Mouse (Mus musculus): ENCODE results near the gene Gm15517. TPM values are rescaled to one million over a fixed set of nuclear protein-coding genes. Genes with fewer than 3 reads are reported as not detected.
"Not testable (repeated sequence)": the region's sequence is repeated elsewhere in the genome, so short reads cannot be mapped to it uniquely, and the experiment has no call there.

Gm15517 gene
- polyA plus RNA-seq, 1 experiment from 2014 or later: 1.2 TPM

DNA sequence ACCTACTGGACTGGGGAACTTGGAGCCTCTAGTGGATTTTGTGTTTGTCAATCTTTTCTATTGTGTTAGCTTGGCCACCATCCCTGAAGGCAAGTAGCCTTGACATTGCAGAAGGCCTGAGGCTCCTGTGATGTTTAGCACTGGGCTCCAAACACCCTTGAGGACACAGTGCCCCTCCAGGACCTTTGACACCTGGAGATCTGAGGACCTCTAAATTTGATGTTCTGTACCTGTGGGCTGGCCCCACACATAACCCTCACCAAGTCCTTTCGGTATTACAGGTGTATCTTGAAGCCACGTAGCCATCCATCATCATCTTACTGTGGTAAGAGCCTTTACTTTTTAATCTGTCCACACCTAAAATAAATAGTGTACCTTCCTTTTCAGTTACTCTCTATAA, 13.3 kb upstream of the Gm15517 start:
- Histone ChIP-seq H3K27ac (replicated peaks) (peak overlapping the region; percentile 94; the same call in 1 of the 2 replicates), H3K9me3 (no peaks in the 10 kb centered on the region), H3K36me3 (peaks cover 40% of the 10 kb centered on the region), H3K4me2 (peak overlapping the region; percentile 70), H3K4me3 (peak overlapping the region; percentile 69), H3K4me1 (replicated peaks) (peaks cover 38% of the 10 kb centered on the region), H3K9ac (peak overlapping the region; percentile 83), H3K27me3 (no peaks in the 10 kb centered on the region)
- WGBS: 94% methylated on average over 2 of the region's 2 CpGs
- no peak for ATAC-seq (ENCODE audit: low FRiP score, low read depth)

DNA sequence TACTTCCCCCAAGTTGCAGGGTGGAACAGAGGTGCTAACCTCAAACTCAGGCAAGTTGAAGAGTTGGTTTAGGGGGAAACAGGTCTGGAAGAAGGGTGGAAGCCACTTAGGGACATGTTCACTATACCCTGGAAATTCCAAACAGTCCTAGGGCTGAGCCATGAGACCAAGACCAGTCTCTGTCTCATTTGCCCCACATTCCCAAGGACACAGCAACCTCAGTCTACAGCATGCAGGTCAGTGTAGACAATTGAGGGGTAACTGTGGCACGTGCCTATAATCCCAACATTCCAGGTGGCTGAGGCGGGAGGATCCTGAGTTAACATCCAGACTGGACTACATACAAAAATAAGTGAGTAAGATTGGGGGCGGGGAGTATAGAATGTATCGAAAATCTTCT, 12.0 kb upstream of the Gm15517 start:
- Histone ChIP-seq H3K9me3 (no peaks in the 10 kb centered on the region), H3K36me3 (peaks cover 41% of the 10 kb centered on the region), H3K4me3 (no peak overlapping the region), H3K4me1 (replicated peaks) (peaks cover 38% of the 10 kb centered on the region), H3K4me2 (no peak overlapping the region), H3K9ac (no peak overlapping the region), H3K27me3 (no peaks in the 10 kb centered on the region), H3K27ac (replicated peaks) (no peak overlapping the region)
- 95% methylated on average over 4 of the region's 4 CpGs for WGBS
- ATAC-seq (ENCODE audit: low FRiP score, low read depth): no peak

GRCm38 (mm10) chr7:44250732-44251275, 10.4 kb upstream of the Gm15517 start:
- H3K4me2 ChIP-seq; H3K9ac ChIP-seq; H3K4me3 ChIP-seq; ATAC-seq (ENCODE audit: low FRiP score, low read depth); H3K27ac ChIP-seq (replicated peaks); H3K9me3 ChIP-seq; H3K27me3 ChIP-seq: not testable (repeated sequence)
- Histone ChIP-seq H3K36me3 (peaks cover 41% of the 10 kb centered on the region), H3K4me1 (replicated peaks) (peaks cover 32% of the 10 kb centered on the region)
- 91% methylated on average over 17 of the region's 17 CpGs for WGBS

DNA sequence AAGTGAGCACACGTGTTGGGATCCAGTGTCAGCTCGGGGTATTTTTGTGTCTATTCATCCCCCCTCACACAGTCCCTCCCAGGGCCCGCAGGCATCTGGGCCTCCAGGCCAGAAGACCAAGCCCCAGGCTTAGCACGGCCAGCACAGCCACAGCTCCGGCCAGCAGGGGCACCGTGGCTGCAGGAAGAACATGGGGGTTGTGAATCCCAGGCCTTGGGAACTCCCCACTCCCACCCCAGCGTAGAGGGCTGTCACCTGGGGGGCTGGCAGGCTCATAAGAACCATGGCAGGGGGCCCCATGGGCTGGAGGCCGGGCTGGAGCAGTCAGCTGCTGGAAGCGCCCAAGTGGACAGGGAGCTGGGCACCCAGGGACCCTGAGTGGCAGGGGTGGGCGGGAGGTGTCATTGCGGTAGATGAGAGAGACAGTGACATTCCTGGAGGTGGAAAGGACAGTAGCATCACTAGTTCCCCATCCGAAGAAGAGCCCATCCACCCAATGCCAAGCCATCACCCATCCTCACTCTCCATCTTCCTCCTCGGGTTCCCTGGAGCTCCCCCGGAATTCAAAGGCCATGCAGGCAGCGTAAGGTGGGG, 8.1 kb upstream of the Gm15517 start:
- H3K4me1 ChIP-seq (replicated peaks): peaks cover 24% of the 10 kb centered on the region
- 67% methylated on average over 15 of the region's 15 CpGs for WGBS
- H3K4me2 ChIP-seq: no peak overlapping the region
- no peaks in the 10 kb centered on the region for H3K27me3 ChIP-seq
- no peaks in the 10 kb centered on the region for H3K9me3 ChIP-seq
- H3K4me3 ChIP-seq: no peak overlapping the region
- H3K9ac ChIP-seq: no peak overlapping the region
- no peak overlapping the region for H3K27ac ChIP-seq (replicated peaks)
- peaks cover 40% of the 10 kb centered on the region for H3K36me3 ChIP-seq
- ATAC-seq (ENCODE audit: low FRiP score, low read depth): no peak

GRCm38 (mm10) chr7:44254930-44255329, 6.3 kb upstream of the Gm15517 start:
- Histone ChIP-seq H3K27ac (replicated peaks) (no peak overlapping the region), H3K4me1 (replicated peaks) (peaks cover 7% of the 10 kb centered on the region), H3K36me3 (peaks cover 22% of the 10 kb centered on the region), H3K9me3 (no peaks in the 10 kb centered on the region), H3K27me3 (no peaks in the 10 kb centered on the region), H3K4me3 (no peak overlapping the region), H3K4me2 (no peak overlapping the region), H3K9ac (no peak overlapping the region)
- WGBS: 82% methylated on average over 6 of the region's 6 CpGs
- ATAC-seq (ENCODE audit: low FRiP score, low read depth): no peak

DNA sequence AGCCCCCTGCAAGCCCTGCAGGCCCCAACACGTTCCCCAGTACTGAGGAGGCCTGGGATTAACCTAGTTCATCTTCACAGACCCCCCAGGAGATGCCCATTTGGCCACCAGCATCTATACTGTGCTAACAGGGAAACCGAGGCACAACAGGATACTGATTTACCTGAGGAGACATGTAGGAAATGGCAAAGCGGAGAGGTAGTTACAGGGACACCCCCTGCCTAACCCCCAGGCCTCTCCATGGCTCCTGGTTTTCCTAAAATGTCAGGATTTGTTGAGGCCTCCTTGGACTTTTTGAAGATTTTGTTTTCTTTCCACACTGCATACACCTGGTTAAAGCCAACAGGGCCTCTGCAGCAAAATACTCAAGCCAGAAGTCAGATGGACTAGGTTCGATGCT, 4.0 kb upstream of the Gm15517 start, which contains the start of gene Acp4:
Acp4 (minus strand) TSS at position 101 of the 400 bp plus-strand sequence.
- WGBS: 80% methylated on average over 4 of the region's 4 CpGs

GRCm38 (mm10) chr7:44260410-44260809, 837 bp upstream of the Gm15517 start:
- H3K9me3 ChIP-seq: no peaks in the 10 kb centered on the region
- 81% methylated on average over 6 of the region's 6 CpGs for WGBS
- H3K36me3 ChIP-seq: no peaks in the 10 kb centered on the region
- H3K27me3 ChIP-seq: 0 out of 2 replicates have a peak, but pooled peaks cover 4% of the 10 kb centered on the region
- ATAC-seq (ENCODE audit: low FRiP score, low read depth): no peak
- H3K4me2 ChIP-seq: no peak overlapping the region
- no peak overlapping the region for H3K9ac ChIP-seq
- peaks cover 8% of the 10 kb centered on the region for H3K4me1 ChIP-seq (replicated peaks)
- H3K4me3 ChIP-seq: no peak overlapping the region
- H3K27ac ChIP-seq (replicated peaks): no peak overlapping the region

More for the DNA sequence above, 4.0 kb upstream of the Gm15517 start, which contains the start of gene Acp4:
- Histone ChIP-seq H3K36me3 (peaks cover 9% of the 10 kb centered on the region), H3K4me1 (replicated peaks) (0 out of 2 replicates have a peak, but pooled peaks cover 4% of the 10 kb centered on the region), H3K27me3 (0 out of 2 replicates have a peak, but pooled peaks cover 4% of the 10 kb centered on the region), H3K9ac (no peak within 1 kb of the TSS), H3K4me2 (no peak within 1 kb of the TSS), H3K9me3 (no peaks in the 10 kb centered on the region), H3K4me3 (no peak within 1 kb of the TSS), H3K27ac (replicated peaks) (no peak within 1 kb of the TSS)
- ATAC-seq (ENCODE audit: low FRiP score, low read depth): no peak

- Histone ChIP-seq H3K27me3 (0 out of 2 replicates have a peak, but pooled peaks cover 4% of the 10 kb centered on the region), H3K9me3 (no peaks in the 10 kb centered on the region), H3K4me3 (peak overlapping the region; percentile 38), H3K4me2 (peak overlapping the region; percentile 78), H3K36me3 (no peaks in the 10 kb centered on the region), H3K27ac (replicated peaks) (peak overlapping the region; percentile 76), H3K9ac (peak overlapping the region; percentile 51), H3K4me1 (replicated peaks) (peaks cover 8% of the 10 kb centered on the region)
- peak; percentile 87 for ATAC-seq (ENCODE audit: low FRiP score, low read depth)
- WGBS: under 1% methylated on average over 34 of the region's 34 CpGs
Observed at GRCm38 (mm10) chr7:44262791-44263643, 1.8 kb downstream of the Gm15517 start.

- H3K4me1 ChIP-seq (replicated peaks): peaks cover 5% of the 10 kb centered on the region
- H3K27ac ChIP-seq (replicated peaks): no peak overlapping the region
- no peaks in the 10 kb centered on the region for H3K9me3 ChIP-seq
- no peak for ATAC-seq (ENCODE audit: low FRiP score, low read depth)
- no peaks in the 10 kb centered on the region for H3K36me3 ChIP-seq
- WGBS: 88% methylated on average over 11 of the region's 11 CpGs
- H3K4me2 ChIP-seq: no peak overlapping the region
- no peaks in the 10 kb centered on the region for H3K27me3 ChIP-seq
- H3K4me3 ChIP-seq: no peak overlapping the region
- H3K9ac ChIP-seq: no peak overlapping the region
Observed at GRCm38 (mm10) chr7:44268117-44268516, 6.9 kb downstream of the Gm15517 start.

DNA sequence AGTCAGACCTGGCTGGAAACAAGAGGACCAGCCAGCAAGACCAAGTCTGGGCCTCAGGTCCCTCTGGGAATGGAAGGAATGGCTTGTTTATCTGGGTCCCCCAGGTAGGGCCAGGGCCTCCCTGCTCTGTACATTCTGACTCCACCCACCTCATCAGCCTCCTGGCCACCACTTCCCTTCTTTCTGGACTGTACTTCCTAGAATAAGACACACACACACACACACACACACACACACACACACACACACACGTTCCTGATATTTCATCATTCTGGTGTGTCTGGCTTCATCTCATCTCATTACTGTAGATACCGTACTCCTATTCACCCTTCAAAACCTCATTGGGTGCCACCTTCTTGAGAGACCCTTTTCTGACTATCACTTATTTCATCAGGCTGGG, 8.2 kb downstream of the Gm15517 start:
- H3K9ac ChIP-seq: no peak overlapping the region
- no peak for ATAC-seq (ENCODE audit: low FRiP score, low read depth)
- WGBS: 84% methylated on average over 2 of the region's 2 CpGs
- no peak overlapping the region for H3K27ac ChIP-seq (replicated peaks)
- no peak overlapping the region for H3K4me2 ChIP-seq
- no peaks in the 10 kb centered on the region for H3K36me3 ChIP-seq
- no peak overlapping the region for H3K4me3 ChIP-seq
- no peaks in the 10 kb centered on the region for H3K9me3 ChIP-seq
- H3K4me1 ChIP-seq (replicated peaks): no peaks in the 10 kb centered on the region
- 0 out of 2 replicates have a peak, but pooled peaks cover 4% of the 10 kb centered on the region for H3K27me3 ChIP-seq

GRCm38 (mm10) chr7:44271309-44271708, 10.1 kb downstream of the Gm15517 start:
- no peak overlapping the region for H3K9ac ChIP-seq
- no peak for ATAC-seq (ENCODE audit: low FRiP score, low read depth)

GRCm38 (mm10) chr7:44272546-44272945, 11.3 kb downstream of the Gm15517 start:
- Histone ChIP-seq H3K27me3 (0 out of 2 replicates have a peak, but pooled peaks cover 4% of the 10 kb centered on the region), H3K36me3 (no peaks in the 10 kb centered on the region), H3K4me2 (no peak overlapping the region), H3K27ac (replicated peaks) (no peak overlapping the region), H3K9ac (no peak overlapping the region), H3K4me1 (replicated peaks) (no peaks in the 10 kb centered on the region), H3K9me3 (no peaks in the 10 kb centered on the region), H3K4me3 (no peak overlapping the region)
- ATAC-seq (ENCODE audit: low FRiP score, low read depth): no peak
- 87% methylated on average over 7 of the region's 7 CpGs for WGBS

More at GRCm38 (mm10) chr7:44271309-44271708, 10.1 kb downstream of the Gm15517 start:
- no peaks in the 10 kb centered on the region for H3K9me3 ChIP-seq
- H3K27ac ChIP-seq (replicated peaks): no peak overlapping the region
- H3K4me2 ChIP-seq: no peak overlapping the region
- no peaks in the 10 kb centered on the region for H3K36me3 ChIP-seq
- H3K27me3 ChIP-seq: 0 out of 2 replicates have a peak, but pooled peaks cover 4% of the 10 kb centered on the region
- no peak overlapping the region for H3K4me3 ChIP-seq
- WGBS: 78% methylated on average over 2 of the region's 2 CpGs
- H3K4me1 ChIP-seq (replicated peaks): no peaks in the 10 kb centered on the region
